Mouse (Mus musculus): ENCODE measurements around the gene Carmil3. TPM values are rescaled to one million over a fixed set of nuclear protein-coding genes. Genes with fewer than 3 reads are reported as not detected.

The Carmil3 gene
- polyA plus RNA-seq (2015; fragmentation: Nextera tagmentation; extraction: Ambion mirVana) = 19.6 and 21.7 TPM in 2 replicates

GRCm38 (mm10) chr14:55490361-55491201 lies at the start of gene Carmil3:
Carmil3 (plus strand) TSS chr14:55490651.
- under 1% methylated on average over 68 of the region's 68 CpGs for WGBS
- Histone ChIP-seq H3K9ac (peak within 1 kb of the TSS; percentile 91), H3K36me3 (peaks cover 23% of the 10 kb centered on the region), H3K27ac (replicated peaks) (peak within 1 kb of the TSS; percentile 94), H3K9me3 (no peaks in the 10 kb centered on the region), H3K4me1 (replicated peaks) (peaks cover 25% of the 10 kb centered on the region), H3K4me2 (peak within 1 kb of the TSS; percentile 78), H3K4me3 (peak within 1 kb of the TSS; percentile 80), H3K27me3 (no peaks in the 10 kb centered on the region)
- peak; percentile 93 for ATAC-seq (ENCODE audit: low read depth)

- Histone ChIP-seq H3K9me3 (peaks cover 8% of the 10 kb centered on the region; the same call in 1 of the 2 replicates), H3K4me1 (replicated peaks) (no peaks in the 10 kb centered on the region), H3K27ac (replicated peaks) (no peak overlapping the region), H3K9ac (no peak overlapping the region), H3K27me3 (no peaks in the 10 kb centered on the region), H3K36me3 (no peaks in the 10 kb centered on the region), H3K4me3 (no peak overlapping the region), H3K4me2 (no peak overlapping the region)
- 92% methylated on average over 2 of the region's 2 CpGs for WGBS
- no peak for ATAC-seq (ENCODE audit: low read depth)
These were observed 32.8 kb upstream of the Carmil3 start for GRCm38 (mm10) chr14:55457693-55458092.

- Histone ChIP-seq H3K4me2 (no peak overlapping the region), H3K4me3 (no peak overlapping the region), H3K36me3 (no peaks in the 10 kb centered on the region), H3K27ac (replicated peaks) (no peak overlapping the region), H3K9ac (no peak overlapping the region), H3K4me1 (replicated peaks) (no peaks in the 10 kb centered on the region), H3K9me3 (peaks cover 8% of the 10 kb centered on the region; the same call in 1 of the 2 replicates), H3K27me3 (no peaks in the 10 kb centered on the region)
- WGBS = 22% methylated on average over 10 of the region's 10 CpGs
- no peak for ATAC-seq (ENCODE audit: low read depth)
These were observed 32.2 kb upstream of the Carmil3 start for GRCm38 (mm10) chr14:55458273-55458672.

- 94% methylated on average over 3 of the region's 3 CpGs for WGBS
These were observed 31.7 kb upstream of the Carmil3 start for GRCm38 (mm10) chr14:55458761-55459160.

GRCm38 (mm10) chr14:55459796-55460195 lies 30.7 kb upstream of the Carmil3 start:
- ATAC-seq (ENCODE audit: low read depth) = no peak
- no peaks in the 10 kb centered on the region for H3K36me3 ChIP-seq

More at GRCm38 (mm10) chr14:55458761-55459160, 31.7 kb upstream of the Carmil3 start:
- Histone ChIP-seq H3K4me3 (no peak overlapping the region), H3K9me3 (peaks cover 8% of the 10 kb centered on the region; the same call in 1 of the 2 replicates), H3K36me3 (no peaks in the 10 kb centered on the region), H3K4me1 (replicated peaks) (no peaks in the 10 kb centered on the region), H3K4me2 (no peak overlapping the region), H3K27ac (replicated peaks) (no peak overlapping the region), H3K27me3 (no peaks in the 10 kb centered on the region), H3K9ac (no peak overlapping the region)
- ATAC-seq (ENCODE audit: low read depth) = no peak

GRCm38 (mm10) chr14:55460297-55460696 lies 30.2 kb upstream of the Carmil3 start:
- H3K36me3 ChIP-seq = no peaks in the 10 kb centered on the region
- peaks cover 7% of the 10 kb centered on the region; the same call in 1 of the 2 replicates for H3K9me3 ChIP-seq
- H3K27me3 ChIP-seq = no peaks in the 10 kb centered on the region
- no peak overlapping the region for H3K4me2 ChIP-seq
- H3K4me3 ChIP-seq = no peak overlapping the region
- no peaks in the 10 kb centered on the region for H3K4me1 ChIP-seq (replicated peaks)
- WGBS = 74% methylated on average over 10 of the region's 10 CpGs
- H3K27ac ChIP-seq (replicated peaks) = no peak overlapping the region
- no peak for ATAC-seq (ENCODE audit: low read depth)
- no peak overlapping the region for H3K9ac ChIP-seq

More at GRCm38 (mm10) chr14:55459796-55460195, 30.7 kb upstream of the Carmil3 start:
- peaks cover 8% of the 10 kb centered on the region; the same call in 1 of the 2 replicates for H3K9me3 ChIP-seq
- H3K27ac ChIP-seq (replicated peaks) = no peak overlapping the region
- H3K27me3 ChIP-seq = no peaks in the 10 kb centered on the region
- no peak overlapping the region for H3K9ac ChIP-seq
- WGBS = 74% methylated on average over 4 of the region's 4 CpGs
- no peak overlapping the region for H3K4me3 ChIP-seq
- H3K4me1 ChIP-seq (replicated peaks) = no peaks in the 10 kb centered on the region
- no peak overlapping the region for H3K4me2 ChIP-seq

- ATAC-seq (ENCODE audit: low read depth) = no peak
- H3K4me1 ChIP-seq (replicated peaks) = no peaks in the 10 kb centered on the region
- no peak overlapping the region for H3K9ac ChIP-seq
- H3K27me3 ChIP-seq = no peaks in the 10 kb centered on the region
- H3K36me3 ChIP-seq = no peaks in the 10 kb centered on the region
- no peak overlapping the region for H3K4me2 ChIP-seq
- no peaks in the 10 kb centered on the region for H3K9me3 ChIP-seq
- H3K4me3 ChIP-seq = no peak overlapping the region
- H3K27ac ChIP-seq (replicated peaks) = no peak overlapping the region
- 76% methylated on average over 4 of the region's 4 CpGs for WGBS
These were observed 28.7 kb upstream of the Carmil3 start for GRCm38 (mm10) chr14:55461757-55462156.

- no peaks in the 10 kb centered on the region for H3K27me3 ChIP-seq
- no peak overlapping the region for H3K9ac ChIP-seq
- no peak for ATAC-seq (ENCODE audit: low read depth)
- H3K4me2 ChIP-seq = no peak overlapping the region
- H3K27ac ChIP-seq (replicated peaks) = no peak overlapping the region
- no peaks in the 10 kb centered on the region; the same call in 1 of the 2 replicates for H3K4me1 ChIP-seq (replicated peaks)
- H3K36me3 ChIP-seq = no peaks in the 10 kb centered on the region
- no peaks in the 10 kb centered on the region for H3K9me3 ChIP-seq
- H3K4me3 ChIP-seq = no peak overlapping the region
- 82% methylated on average over 4 of the region's 4 CpGs for WGBS
These were observed 24.0 kb upstream of the Carmil3 start for GRCm38 (mm10) chr14:55466481-55466880.

GRCm38 (mm10) chr14:55467108-55467507 lies 23.3 kb upstream of the Carmil3 start:
- Histone ChIP-seq H3K27ac (replicated peaks) (no peak overlapping the region), H3K4me2 (no peak overlapping the region), H3K27me3 (no peaks in the 10 kb centered on the region), H3K4me1 (replicated peaks) (no peaks in the 10 kb centered on the region; the same call in 1 of the 2 replicates), H3K9me3 (no peaks in the 10 kb centered on the region), H3K9ac (no peak overlapping the region), H3K4me3 (no peak overlapping the region), H3K36me3 (no peaks in the 10 kb centered on the region)
- ATAC-seq (ENCODE audit: low read depth) = no peak
- WGBS = 84% methylated on average over 7 of the region's 7 CpGs

GRCm38 (mm10) chr14:55468301-55468741 lies 22.1 kb upstream of the Carmil3 start:
- H3K27me3 ChIP-seq = no peaks in the 10 kb centered on the region
- H3K4me2 ChIP-seq = no peak overlapping the region
- no peaks in the 10 kb centered on the region for H3K9me3 ChIP-seq
- H3K9ac ChIP-seq = no peak overlapping the region
- no peaks in the 10 kb centered on the region for H3K36me3 ChIP-seq
- no peak for ATAC-seq (ENCODE audit: low read depth)
- no peak overlapping the region for H3K4me3 ChIP-seq
- WGBS = 91% methylated on average over 2 of the region's 2 CpGs
- no peak overlapping the region for H3K27ac ChIP-seq (replicated peaks)
- H3K4me1 ChIP-seq (replicated peaks) = no peaks in the 10 kb centered on the region; the same call in 1 of the 2 replicates

- no peaks in the 10 kb centered on the region; the same call in 1 of the 2 replicates for H3K4me1 ChIP-seq (replicated peaks)
- no peaks in the 10 kb centered on the region for H3K27me3 ChIP-seq
- H3K9me3 ChIP-seq = no peaks in the 10 kb centered on the region
- H3K9ac ChIP-seq = no peak overlapping the region
- no peak overlapping the region for H3K4me3 ChIP-seq
- H3K36me3 ChIP-seq = no peaks in the 10 kb centered on the region
- no peak overlapping the region for H3K27ac ChIP-seq (replicated peaks)
- no peak overlapping the region for H3K4me2 ChIP-seq
- no peak for ATAC-seq (ENCODE audit: low read depth)
- 84% methylated on average over 2 of the region's 2 CpGs for WGBS
These were observed 21.4 kb upstream of the Carmil3 start for GRCm38 (mm10) chr14:55469041-55469440.

- ATAC-seq (ENCODE audit: low read depth) = no peak
- WGBS = 89% methylated on average over 6 of the region's 6 CpGs
- H3K27me3 ChIP-seq = no peaks in the 10 kb centered on the region
- no peak overlapping the region for H3K4me2 ChIP-seq
- H3K4me1 ChIP-seq (replicated peaks) = no peaks in the 10 kb centered on the region; the same call in 1 of the 2 replicates
- H3K36me3 ChIP-seq = no peaks in the 10 kb centered on the region
- no peak overlapping the region for H3K27ac ChIP-seq (replicated peaks)
- no peaks in the 10 kb centered on the region for H3K9me3 ChIP-seq
- H3K4me3 ChIP-seq = no peak overlapping the region
- H3K9ac ChIP-seq = no peak overlapping the region
These were observed 20.6 kb upstream of the Carmil3 start for GRCm38 (mm10) chr14:55469821-55470220.
